ENCODE assay signal across 15 mouse cellular contexts in genomic region chr5:122288147-122288811, GRCm38 (mm10). TPM values are rescaled to one million over a fixed set of nuclear protein-coding genes. Genes with fewer than 3 reads are reported as not detected.
DNase-seq lines count a peak whose midpoint lies in the region; ATAC-seq and TF ChIP-seq lines count a peak whose summit lies in the region.
"Had no signal": no experiment of that assay in that cellular context is flagged by ENCODE, and none has a peak within 500 bp of the region (broad histone marks: within the 10 kb centered on the region; RNA-seq: fewer than 3 reads in every experiment).

No protein-coding gene starts in this region.

- no peaks in the 10 kb centered on the region for H3K27me3 ChIP-seq in small intestine, adult 2 months (ENCODE audit: control insufficient read depth, insufficient read depth, low read length)
- no peaks in the 10 kb centered on the region for H3K27me3 ChIP-seq in midbrain, embryonic 15.5 days (replicated peaks)
- H3K27me3 ChIP-seq: embryonic facial prominence, embryonic 13.5 days; kidney, embryonic 15.5 days; lung, embryonic 15.5 days had no signal

- H3K36me3 ChIP-seq in small intestine, adult 2 months (ENCODE audit: control insufficient read depth, insufficient read depth, low read length): peaks cover 7% of the 10 kb centered on the region; the same call in 1 of the 2 replicates
- no peaks in the 10 kb centered on the region for H3K36me3 ChIP-seq in midbrain, embryonic 15.5 days (replicated peaks)
- H3K36me3 ChIP-seq: lung, embryonic 15.5 days had no signal

- no peak for TF ChIP-seq POLR2A in small intestine, adult 2 months (IDR thresholded peaks at IDR 0.05; ENCODE audit: low read depth, low read length)

- H3K4me2 ChIP-seq in midbrain, embryonic 15.5 days: no peak overlapping the region
- H3K4me2 ChIP-seq: embryonic facial prominence, embryonic 13.5 days; kidney, embryonic 15.5 days; lung, embryonic 15.5 days; midbrain, embryonic 11.5 days had no signal

- DNase-seq in gastrocnemius, postnatal 25 days: peak; percentile 47
- no peak for DNase-seq in gastrocnemius, postnatal 36 days
- peak; percentile 36 for DNase-seq in lung, postnatal 14 days
- no peak for DNase-seq in lung, postnatal 4 days
- DNase-seq in NIH3T3 (ENCODE audit: low read depth): peak; percentile 67
- no peak for DNase-seq in embryo, embryonic 11 days
- DNase-seq: cerebellum, postnatal 25 days; liver; spleen, adult 18-20 months had no signal

- no peak for ATAC-seq in midbrain, embryonic 15.5 days (replicated peaks)

- no peaks in the 10 kb centered on the region for H3K9me3 ChIP-seq in midbrain, embryonic 15.5 days
- H3K9me3 ChIP-seq: embryonic facial prominence, embryonic 13.5 days; kidney, embryonic 15.5 days; lung, embryonic 15.5 days had no signal

- no peak for TF ChIP-seq CTCF in small intestine, adult 2 months (IDR thresholded peaks at IDR 0.05; ENCODE audit: extremely low read depth, insufficient read length, insufficient replicate concordance, low read depth, low read length)

- no peak overlapping the region for H3K4me3 ChIP-seq in small intestine, adult 2 months (ENCODE audit: low read depth, low read length)
- no peak overlapping the region for H3K4me3 ChIP-seq in midbrain, embryonic 15.5 days
- H3K4me3 ChIP-seq: embryonic facial prominence, embryonic 13.5 days; kidney, embryonic 15.5 days; lung, embryonic 15.5 days had no signal

- intact Hi-C loops in gastrocnemius, postnatal 36 days (cut with DNase I): no loop called here

- H3K9ac ChIP-seq in midbrain, embryonic 15.5 days: no peak overlapping the region
- H3K9ac ChIP-seq: embryonic facial prominence, embryonic 13.5 days; kidney, embryonic 15.5 days; lung, embryonic 15.5 days had no signal

- peak overlapping the region; percentile 11; the same call in 1 of the 2 replicates for H3K27ac ChIP-seq in small intestine, adult 2 months (ENCODE audit: insufficient read depth, low read depth, low read length)
- H3K27ac ChIP-seq in midbrain, embryonic 15.5 days: no peak overlapping the region
- H3K27ac ChIP-seq: embryonic facial prominence, embryonic 13.5 days; kidney, embryonic 15.5 days; lung, embryonic 15.5 days had no signal

- H3K4me1 ChIP-seq in small intestine, adult 2 months (ENCODE audit: control insufficient read depth, insufficient read depth, insufficient read length, low read length): peaks cover 43% of the 10 kb centered on the region; the same call in 1 of the 2 replicates
- H3K4me1 ChIP-seq in midbrain, embryonic 15.5 days: peaks cover 38% of the 10 kb centered on the region

- WGBS in small intestine, adult 2 months: 40% methylated on average over 4 of the region's 4 CpGs
- 94% methylated on average over 4 of the region's 4 CpGs for WGBS in midbrain, embryonic 15.5 days

RNA-seq across cellular contexts. Expression of gene Pptc7, which starts 4.1 kb away (rescaled TPM):
- total RNA-seq in gastrocnemius, postnatal 25 days (2021): 10 to 100 TPM; 78.9 to 87.0 TPM
- total RNA-seq in gastrocnemius, postnatal 36 days (2021): 100 to 1,000 TPM in 1 of 2 experiments, 10 to 100 TPM in 1; 93.8 to 103 TPM
- polyA plus RNA-seq in small intestine, adult 2 months (2012; rRNA removed): 12.5 and 20.1 TPM in 2 replicates
- 7.6 and 8.4 TPM in 2 replicates for polyA plus RNA-seq in midbrain, embryonic 15.5 days (2015; fragmentation: Nextera tagmentation; extraction: Ambion mirVana)

RNA-seq across cellular contexts. Expression of gene Tctn1, which starts 24.0 kb away (rescaled TPM):
- total RNA-seq in gastrocnemius, postnatal 25 days (2021): 1 to 10 TPM; 1.9 to 2.2 TPM
- total RNA-seq in gastrocnemius, postnatal 36 days (2021): 1 to 10 TPM; 1.6 to 2.2 TPM
- polyA plus RNA-seq in small intestine, adult 2 months (2012; rRNA removed): 5.8 and 12.5 TPM in 2 replicates
- polyA plus RNA-seq in midbrain, embryonic 15.5 days (2015; fragmentation: Nextera tagmentation; extraction: Ambion mirVana): 6.1 TPM in 2 replicates

Comparison
In these comparisons a context has a peak if more than half of its experiments do, and no peak if none do; other contexts are left out.
1. DNase-seq: peak in gastrocnemius, postnatal 25 days (single experiment), lung, postnatal 14 days (single experiment) and NIH3T3 (single experiment); none in gastrocnemius, postnatal 36 days (0 of 2), lung, postnatal 4 days (0 of 2) and embryo, embryonic 11 days (single experiment).